Mouse (Mus musculus) hematopoietic multipotent progenitor cell, adult 10-12 weeks (in vitro differentiated cells): ENCODE measurements around the gene Krtap4-8. TPM values are rescaled to one million over a fixed set of nuclear protein-coding genes. Genes with fewer than 3 reads are reported as not detected.

Experiments used
- polyA plus RNA-seq: library from polyadenylated mRNA; stranded (reverse); fragments of >175 nt; gene quantifications from 2 replicates; pipeline ENCODE4 v1.2.3, GENCODE M21; 2012; ENCODE audit warnings: low replicate concordance

Krtap4-8 gene
- not detected in 2 replicates for polyA plus RNA-seq

GRCm38 (mm10) chr11:99780604-99781003, at the start of gene Krtap4-8:
Gene Krtap4-8, minus strand, starts transcription at chr11:99780704.

DNA sequence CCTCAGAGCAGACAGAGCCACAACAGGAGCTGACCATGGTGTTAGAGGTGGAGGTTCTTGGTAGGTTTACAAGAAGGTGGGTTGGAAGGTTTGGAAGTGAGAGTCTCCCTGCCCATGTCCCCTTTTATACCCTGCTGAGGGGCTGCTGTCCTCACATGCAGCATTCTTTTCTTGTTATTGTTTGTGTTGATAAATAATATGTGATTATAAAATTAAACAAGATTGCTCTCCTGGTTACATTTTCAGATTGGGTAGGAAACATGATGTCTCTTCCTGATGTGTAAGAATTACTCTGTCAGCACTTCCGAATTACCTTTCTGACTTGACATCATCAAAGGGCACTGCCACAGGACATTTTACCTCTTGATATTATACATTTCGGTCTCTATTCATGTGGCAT, 35.1 kb upstream of the Krtap4-8 start, which contains the start of gene Gm11564:
TSS of gene Gm11564 (minus strand) at position 101 of the 400 bp plus-strand sequence.

GRCm38 (mm10) chr11:99809792-99810191, 29.3 kb upstream of the Krtap4-8 start, which contains the start of gene Krtap4-13:
Gene Krtap4-13, minus strand, starts transcription at chr11:99809892.

DNA sequence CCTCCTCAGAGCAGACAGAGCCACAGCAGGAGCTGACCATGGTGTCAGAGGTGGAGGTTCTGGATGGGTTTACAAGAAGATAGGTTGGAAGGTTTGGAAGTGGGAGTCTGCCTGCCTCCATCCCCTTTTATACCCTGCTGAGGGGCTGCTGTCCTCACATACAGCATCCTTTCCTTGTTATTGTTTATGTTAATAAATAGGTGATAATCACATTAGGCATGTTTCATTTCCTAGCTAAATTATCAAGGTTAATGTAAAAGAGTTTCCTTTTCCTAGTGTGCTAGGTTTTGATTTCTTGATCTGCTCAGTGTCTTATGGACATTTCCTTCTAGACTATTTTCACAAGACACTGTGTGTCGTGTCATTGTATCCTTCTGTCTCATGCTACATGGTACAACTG, 23.8 kb upstream of the Krtap4-8 start, which contains the start of gene Gm11554:
TSS of gene Gm11554 (minus strand) at position 101 of the 400 bp plus-strand sequence.

DNA sequence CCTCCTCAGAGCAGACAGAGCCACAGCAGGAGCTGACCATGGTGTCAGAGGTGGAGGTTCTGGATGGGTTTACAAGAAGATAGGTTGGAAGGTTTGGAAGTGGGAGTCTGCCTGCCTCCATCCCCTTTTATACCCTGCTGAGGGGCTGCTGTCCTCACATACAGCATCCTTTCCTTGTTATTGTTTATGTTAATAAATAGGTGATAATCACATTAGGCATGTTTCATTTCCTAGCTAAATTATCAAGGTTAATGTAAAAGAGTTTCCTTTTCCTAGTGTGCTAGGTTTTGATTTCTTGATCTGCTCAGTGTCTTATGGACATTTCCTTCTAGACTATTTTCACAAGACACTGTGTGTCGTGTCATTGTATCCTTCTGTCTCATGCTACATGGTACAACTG, 18.3 kb upstream of the Krtap4-8 start, which contains the start of gene Gm11569:
TSS of gene Gm11569 (minus strand) at position 101 of the 400 bp plus-strand sequence.

DNA sequence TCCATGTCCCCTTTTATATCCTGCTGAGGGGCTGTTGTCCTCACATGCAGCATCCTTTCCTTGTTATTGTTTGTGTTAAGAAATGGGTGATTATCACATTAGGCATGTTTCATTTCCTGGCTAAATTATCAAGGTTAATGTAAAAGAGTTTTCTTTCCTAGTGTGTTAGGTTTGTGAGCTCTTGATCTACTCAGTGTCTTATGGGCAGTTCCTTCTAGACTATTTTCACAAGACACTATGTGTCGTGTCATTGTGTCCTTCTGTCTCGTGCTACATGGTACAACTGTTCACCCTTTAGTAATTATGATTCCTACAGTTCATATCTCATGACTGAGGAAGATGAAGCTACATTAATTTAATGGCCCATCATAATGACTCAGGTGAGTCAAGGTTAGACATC, 12.9 kb upstream of the Krtap4-8 start, which contains the start of gene Gm11596:
TSS of gene Gm11596 (minus strand) at position 101 of the 400 bp plus-strand sequence.

DNA sequence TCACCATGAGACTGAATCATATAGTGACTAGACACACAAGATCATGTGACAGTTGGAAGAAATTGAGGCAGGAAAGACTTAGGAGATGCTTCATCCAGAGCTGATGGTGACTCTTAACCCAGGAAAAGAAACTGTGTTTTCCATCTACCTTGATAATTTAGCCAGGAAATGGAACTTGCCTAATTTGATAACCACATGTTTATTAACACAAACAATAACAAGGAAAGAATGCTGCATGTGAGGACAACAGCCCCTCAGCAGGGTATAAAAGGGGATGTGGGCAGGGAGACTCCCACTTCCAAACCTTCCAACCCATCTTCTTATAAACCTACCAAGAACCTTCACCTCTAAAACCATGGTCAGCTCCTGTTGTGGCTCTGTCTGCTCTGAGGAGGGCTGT, 4.4 kb upstream of the Krtap4-8 start, which contains the start of gene Krtap4-9:
TSS of gene Krtap4-9 (plus strand) at position 301 of the 400 bp plus-strand sequence.

DNA sequence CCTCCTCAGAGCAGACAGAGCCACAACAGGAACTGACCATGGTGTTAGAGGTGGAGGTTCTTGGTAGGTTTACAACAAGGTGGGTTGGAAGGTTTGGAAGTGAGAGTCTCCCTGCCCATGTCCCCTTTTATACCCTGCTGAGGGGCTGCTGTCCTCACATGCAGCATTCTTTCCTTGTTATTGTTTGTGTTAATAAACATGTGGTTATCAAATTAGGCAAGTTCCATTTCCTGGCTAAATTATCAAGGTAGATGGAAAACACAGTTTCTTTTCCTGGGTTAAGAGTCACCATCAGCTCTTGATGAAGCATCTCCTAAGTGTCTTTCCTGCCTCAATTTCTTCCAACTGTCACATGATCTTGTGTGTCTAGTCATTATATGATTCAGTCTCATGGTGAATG, 7.7 kb downstream of the Krtap4-8 start, which contains the start of gene Gm11595:
TSS of gene Gm11595 (minus strand) at position 101 of the 400 bp plus-strand sequence.

DNA sequence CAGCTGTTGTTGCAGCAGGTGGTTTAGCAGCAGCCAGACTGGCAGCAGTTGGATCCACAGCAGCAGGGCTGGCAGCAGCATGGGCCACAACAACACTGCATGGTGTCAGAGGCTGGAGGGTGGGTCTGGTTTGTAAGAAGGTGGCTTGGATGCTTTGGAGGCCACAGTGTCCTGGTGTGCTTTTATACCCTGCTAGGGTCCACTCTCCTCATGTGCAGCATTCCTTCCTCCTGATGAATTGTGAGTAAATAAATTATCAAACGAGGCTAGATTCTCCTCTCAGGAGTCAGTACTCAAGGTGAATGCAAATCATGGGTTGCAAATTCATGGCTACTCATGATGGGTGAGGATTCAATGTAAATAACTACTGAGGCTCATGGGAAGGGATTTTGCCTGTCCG, 46.3 kb downstream of the Krtap4-8 start, which contains the start of gene Gm14180:
TSS of gene Gm14180 (minus strand) at position 101 of the 400 bp plus-strand sequence.

Other genes starting within 250 kb of the Krtap4-8 start
- gene Krt40, start 237.5 kb downstream of the Krtap4-8 start, polyA plus RNA-seq = not detected in 2 replicates
- gene Krtap3-3, start 229.8 kb downstream of the Krtap4-8 start, polyA plus RNA-seq = not detected in 2 replicates
- not detected in 2 replicates for gene Krtap3-2, start 223.9 kb downstream of the Krtap4-8 start, polyA plus RNA-seq
- gene Gm11939, start 221.2 kb downstream of the Krtap4-8 start, polyA plus RNA-seq = not detected in 2 replicates
- gene Krtap3-1, start 214.1 kb downstream of the Krtap4-8 start, polyA plus RNA-seq = not detected in 2 replicates
- gene Krtap1-5, start 199.7 kb downstream of the Krtap4-8 start, polyA plus RNA-seq = not detected in 2 replicates
- not detected in 2 replicates for gene Krtap1-4, start 197.1 kb downstream of the Krtap4-8 start, polyA plus RNA-seq
- gene Krtap1-3, start 189.4 kb downstream of the Krtap4-8 start, polyA plus RNA-seq = not detected in 2 replicates
- gene Krtap9-3, start 182.6 kb downstream of the Krtap4-8 start, polyA plus RNA-seq = not detected in 2 replicates
- not detected in 2 replicates for gene Gm11938, start 177.4 kb downstream of the Krtap4-8 start, polyA plus RNA-seq
- not detected in 2 replicates for gene Gm11937, start 170.5 kb downstream of the Krtap4-8 start, polyA plus RNA-seq
- not detected in 2 replicates for gene Krtap2-4, start 165.9 kb downstream of the Krtap4-8 start, polyA plus RNA-seq
- not detected in 2 replicates for gene Gm11562, start 160.3 kb downstream of the Krtap4-8 start, polyA plus RNA-seq
- gene Krtap4-1, start 152.5 kb downstream of the Krtap4-8 start, polyA plus RNA-seq = not detected in 2 replicates
- not detected in 2 replicates for gene Krtap4-2, start 145.6 kb downstream of the Krtap4-8 start, polyA plus RNA-seq
- gene Krtap4-7, start 136.6 kb downstream of the Krtap4-8 start, polyA plus RNA-seq = not detected in 2 replicates
- not detected in 2 replicates for gene Gm11555, start 130.5 kb downstream of the Krtap4-8 start, polyA plus RNA-seq
- gene Gm11563, start 121.7 kb downstream of the Krtap4-8 start, polyA plus RNA-seq = not detected in 2 replicates
- not detected in 2 replicates for gene Krtap4-6, start 114.7 kb downstream of the Krtap4-8 start, polyA plus RNA-seq
- not detected in 2 replicates for gene Gm14190, start 90.0 kb downstream of the Krtap4-8 start, polyA plus RNA-seq
- gene Gm14180, start 46.4 kb downstream of the Krtap4-8 start, polyA plus RNA-seq = not detected in 2 replicates
- gene Gm11595, start 7.8 kb downstream of the Krtap4-8 start, polyA plus RNA-seq = not detected in 2 replicates
- gene Krtap4-9, start 4.5 kb upstream of the Krtap4-8 start, polyA plus RNA-seq = not detected in 2 replicates
- gene Gm11596, start 12.8 kb upstream of the Krtap4-8 start, polyA plus RNA-seq = not detected in 2 replicates
- not detected in 2 replicates for gene Gm11569, start 18.2 kb upstream of the Krtap4-8 start, polyA plus RNA-seq
- gene Gm11554, start 23.7 kb upstream of the Krtap4-8 start, polyA plus RNA-seq = not detected in 2 replicates
- gene Krtap4-13, start 29.2 kb upstream of the Krtap4-8 start, polyA plus RNA-seq = not detected in 2 replicates
- not detected in 2 replicates for gene Gm11564, start 35.0 kb upstream of the Krtap4-8 start, polyA plus RNA-seq
- gene 2300003K06Rik, start 57.4 kb upstream of the Krtap4-8 start, polyA plus RNA-seq = not detected in 2 replicates
- gene Krtap4-16, start 70.9 kb upstream of the Krtap4-8 start, polyA plus RNA-seq = not detected in 2 replicates
- not detected in 2 replicates for gene Gm11568, start 77.2 kb upstream of the Krtap4-8 start, polyA plus RNA-seq
- gene Gm11559, start 83.8 kb upstream of the Krtap4-8 start, polyA plus RNA-seq = not detected in 2 replicates
- gene Krtap9-1, start 92.7 kb upstream of the Krtap4-8 start, polyA plus RNA-seq = not detected in 2 replicates
- not detected in 2 replicates for gene Gm11567, start 98.5 kb upstream of the Krtap4-8 start, polyA plus RNA-seq
- not detected in 2 replicates for gene Krtap31-1, start 127.2 kb upstream of the Krtap4-8 start, polyA plus RNA-seq
- gene Gm11565, start 134.0 kb upstream of the Krtap4-8 start, polyA plus RNA-seq = not detected in 2 replicates
- gene Krtap31-2, start 155.6 kb upstream of the Krtap4-8 start, polyA plus RNA-seq = not detected in 2 replicates
- not detected in 2 replicates for gene Krtap9-5, start 167.8 kb upstream of the Krtap4-8 start, polyA plus RNA-seq
- gene Krtap29-1, start 198.3 kb upstream of the Krtap4-8 start, polyA plus RNA-seq = not detected in 2 replicates
- gene Krtap16-1, start 205.9 kb upstream of the Krtap4-8 start, polyA plus RNA-seq = not detected in 2 replicates
- not detected in 2 replicates for gene Krtap17-1, start 213.3 kb upstream of the Krtap4-8 start, polyA plus RNA-seq
- gene Krt33a, start 235.5 kb upstream of the Krtap4-8 start, polyA plus RNA-seq = not detected in 2 replicates
- not detected in 2 replicates for gene Krt33b, start 249.2 kb upstream of the Krtap4-8 start, polyA plus RNA-seq